Mouse (Mus musculus): ENCODE measurements around the gene Klk1b22.
"Not testable (repeated sequence)": the region's sequence is repeated elsewhere in the genome, so short reads cannot be mapped to it uniquely, and the experiment has no call there.

The Klk1b22 gene

GRCm38 (mm10) chr7:44112373-44112772, at the start of gene Klk1b22:
Gene Klk1b22 (plus strand): TSS chr7:44112673.
- no peak for DNase-seq (ENCODE audit: low spot score in 2 of 2)

- DNase-seq (ENCODE audit: low spot score in 2 of 2), result no peak
Observed at GRCm38 (mm10) chr7:44072117-44072516, 40.4 kb upstream of the Klk1b22 start.

DNA sequence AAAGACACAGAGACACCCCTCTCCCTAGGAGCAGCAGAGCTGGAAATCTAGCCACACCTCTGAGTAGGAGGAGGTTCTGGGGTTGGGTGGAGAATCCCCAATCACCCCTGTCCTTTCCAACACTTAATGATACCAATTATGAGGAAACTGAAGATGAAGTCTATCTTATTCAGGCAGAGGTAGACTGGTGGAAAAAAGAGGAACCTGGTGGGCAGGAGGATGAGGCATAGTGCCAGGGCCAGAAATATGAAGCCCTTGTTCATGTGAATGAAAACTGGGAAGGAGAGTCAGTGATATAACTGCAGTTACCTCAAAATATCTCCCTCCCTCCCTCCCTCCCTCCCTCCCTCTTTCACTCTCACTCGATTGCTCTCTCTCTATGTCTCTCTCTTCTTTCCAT, 34.8 kb upstream of the Klk1b22 start:
- peak in 1 of 2 experiments; percentile 1 for DNase-seq (ENCODE audit: low spot score in 2 of 2)

DNA sequence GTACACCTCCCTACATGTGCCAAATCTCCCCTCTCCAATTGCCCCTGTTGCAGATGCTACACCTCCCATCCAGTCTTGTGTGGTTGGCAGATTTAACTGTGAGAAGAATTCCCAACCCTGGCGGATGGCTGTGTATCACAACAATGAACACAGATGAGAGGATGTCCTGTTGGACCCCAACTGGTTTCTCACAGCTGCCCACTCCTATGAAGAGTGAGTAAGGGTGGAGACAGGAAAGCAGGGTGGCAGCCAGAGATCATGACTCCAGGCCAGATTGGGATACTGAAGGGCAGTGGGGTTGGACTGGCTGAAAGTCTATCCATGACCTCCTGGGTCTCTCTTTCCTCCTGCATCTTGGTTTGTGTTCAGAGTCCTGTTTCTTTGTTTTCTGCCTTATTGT, 16.4 kb upstream of the Klk1b22 start:
- no peak for DNase-seq (ENCODE audit: low spot score in 2 of 2)

- DNase-seq (ENCODE audit: low spot score in 2 of 2), result not testable (repeated sequence)
Observed at GRCm38 (mm10) chr7:44102028-44102427, 10.4 kb upstream of the Klk1b22 start, which contains the start of gene Klk1b21. Gene Klk1b21 (plus strand): TSS chr7:44102328.

- DNase-seq (ENCODE audit: low spot score in 2 of 2), result no peak
Observed at GRCm38 (mm10) chr7:44123445-44123844, 11.0 kb downstream of the Klk1b22 start.

GRCm38 (mm10) chr7:44136467-44136866, 24.0 kb downstream of the Klk1b22 start, which contains the start of gene Klk1b16:
Gene Klk1b16 (plus strand): TSS chr7:44136767.
- no peak for DNase-seq (ENCODE audit: low spot score in 2 of 2)
